Mouse (Mus musculus) embryonic facial prominence, embryonic 13.5 days (tissue): Measurements from ENCODE around the gene Adad1. TPM values are rescaled to one million over a fixed set of nuclear protein-coding genes. Genes with fewer than 3 reads are reported as not detected.

Experiments
- ATAC-seq: fragments of 200-750 bp; cut with Nextera tagmentation; 2 replicates; pipeline ENCODE4 v1.8.0; 2017; ENCODE audit warnings: low read depth; ENCODE audit not compliant: insufficient number of reproducible peaks, insufficient read depth, low FRiP score, low TSS enrichment
- H3K27ac ChIP-seq: fragments of 300-500 bp; sonication (generic); 2 replicates; pipeline ENCODE4 v1.5.1; 2015; ENCODE audit warnings: moderate library complexity, mild to moderate bottlenecking, inconsistent platforms
- H3K27me3 ChIP-seq: fragments of 300-500 bp; sonication (generic); 2 replicates; pipeline ENCODE4 v1.6.1; 2015; ENCODE audit warnings: mild to moderate bottlenecking, inconsistent platforms
- H3K36me3 ChIP-seq: fragments of 300-500 bp; sonication (generic); 2 replicates; pipeline ENCODE4 v1.6.1; 2015; ENCODE audit warnings: mild to moderate bottlenecking, inconsistent platforms
- H3K4me1 ChIP-seq: fragments of 300-500 bp; sonication (generic); 2 replicates; pipeline ENCODE4 v1.6.1; 2015; ENCODE audit warnings: inconsistent platforms
- H3K4me2 ChIP-seq: fragments of 300-500 bp; sonication (generic); 2 replicates; pipeline ENCODE4 v1.6.1; 2015; ENCODE audit warnings: moderate library complexity, mild to moderate bottlenecking, inconsistent platforms
- H3K4me3 ChIP-seq: fragments of 300-500 bp; sonication (generic); 2 replicates; pipeline ENCODE4 v1.5.1; 2015; ENCODE audit warnings: mild to moderate bottlenecking, inconsistent platforms
- H3K9ac ChIP-seq: fragments of 300-500 bp; sonication (generic); 2 replicates; pipeline ENCODE4 v1.6.1; 2015; ENCODE audit warnings: mild to moderate bottlenecking, inconsistent platforms
- H3K9me3 ChIP-seq: fragments of 300-500 bp; sonication (generic); 2 replicates; pipeline ENCODE4 v1.6.1; 2016; ENCODE audit warnings: inconsistent platforms
- WGBS: fragments of 180-500 bp; shearing (Covaris S2); methylation state at CpG from one replicate; pipeline ENCODE4 v1.1.7; 2015; ENCODE audit warnings: mixed read lengths; 5-methylcytosine and 5-hydroxymethylcytosine counted together
- polyA plus RNA-seq: library from polyadenylated mRNA; unstranded; fragments of >200 nt; fragmentation: Nextera tagmentation; extraction: Ambion mirVana; gene quantifications from 2 replicates; pipeline ENCODE4 v1.2.1, GENCODE M21; 2015

Adad1 gene
- polyA plus RNA-seq, 1 experiment from 2014 or later, result 1.1 TPM

DNA sequence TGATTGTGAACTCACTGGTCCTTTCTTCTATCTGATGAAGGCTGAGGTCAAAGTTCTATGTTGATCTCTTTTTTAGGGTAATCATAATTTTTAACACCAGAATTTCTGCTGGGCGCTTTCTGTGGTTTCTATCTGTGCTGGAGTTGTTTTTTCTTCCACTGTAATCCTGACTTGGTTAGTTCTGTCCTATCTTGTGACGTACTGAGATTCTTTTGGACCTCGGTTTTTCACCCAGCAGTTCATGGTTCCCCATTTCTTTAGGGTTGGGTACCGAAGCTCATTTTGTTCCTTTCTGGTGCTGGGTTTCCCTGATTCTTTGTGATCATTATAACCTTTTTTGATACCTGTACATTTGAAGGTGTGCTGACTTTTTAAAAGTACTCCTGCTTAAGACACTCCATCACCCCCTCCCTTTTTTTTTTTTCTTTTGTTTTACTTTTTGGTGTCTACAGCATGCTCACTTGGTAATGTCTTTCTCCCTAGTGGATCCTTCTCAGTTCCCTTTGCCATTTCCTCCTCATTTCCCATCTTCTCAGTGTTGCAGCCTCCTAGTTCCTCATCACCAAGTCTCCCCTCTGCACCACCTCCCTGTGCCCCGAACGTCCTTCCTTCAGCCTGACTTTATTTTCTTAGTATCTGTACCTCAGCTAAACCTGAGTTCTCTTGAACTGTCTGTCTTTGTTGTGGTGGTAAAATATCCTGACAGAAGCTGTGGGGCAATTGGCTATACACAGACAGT is 77.0 kb downstream of the Adad1 start:
- Histone ChIP-seq H3K4me2 (no peak overlapping the region), H3K4me1 (no peaks in the 10 kb centered on the region), H3K4me3 (no peak overlapping the region), H3K27ac (no peak overlapping the region), H3K36me3 (no peaks in the 10 kb centered on the region), H3K9ac (no peak overlapping the region), H3K9me3 (no peaks in the 10 kb centered on the region), H3K27me3 (no peaks in the 10 kb centered on the region)
- 90% methylated on average over 6 of the region's 6 CpGs for WGBS
- ATAC-seq, result no peak

DNA sequence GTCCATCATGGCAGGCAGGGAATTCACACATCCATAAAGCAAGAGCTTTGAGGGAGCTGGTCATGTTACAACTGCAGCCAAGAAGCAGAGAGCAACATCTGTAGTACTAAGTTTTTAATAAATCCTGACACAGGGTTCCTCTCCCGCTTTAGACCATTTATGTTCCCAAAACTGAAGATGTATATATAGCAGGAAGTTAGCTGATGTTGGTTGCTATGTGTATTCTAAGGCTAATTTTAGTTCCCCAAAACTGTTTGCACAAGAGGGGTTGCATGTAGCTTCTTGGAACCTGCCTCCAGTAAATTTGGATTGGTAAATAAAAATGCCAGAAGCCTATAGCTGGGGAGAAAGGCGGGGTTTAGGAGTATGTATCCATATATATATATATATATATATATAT is 78.5 kb downstream of the Adad1 start:
- Histone ChIP-seq H3K9me3 (no peaks in the 10 kb centered on the region), H3K4me2 (no peak overlapping the region), H3K36me3 (no peaks in the 10 kb centered on the region), H3K27ac (no peak overlapping the region), H3K9ac (no peak overlapping the region), H3K27me3 (no peaks in the 10 kb centered on the region), H3K4me3 (no peak overlapping the region), H3K4me1 (no peaks in the 10 kb centered on the region)
- ATAC-seq, result no peak
- 95% methylated on average over 2 of the region's 2 CpGs for WGBS

DNA sequence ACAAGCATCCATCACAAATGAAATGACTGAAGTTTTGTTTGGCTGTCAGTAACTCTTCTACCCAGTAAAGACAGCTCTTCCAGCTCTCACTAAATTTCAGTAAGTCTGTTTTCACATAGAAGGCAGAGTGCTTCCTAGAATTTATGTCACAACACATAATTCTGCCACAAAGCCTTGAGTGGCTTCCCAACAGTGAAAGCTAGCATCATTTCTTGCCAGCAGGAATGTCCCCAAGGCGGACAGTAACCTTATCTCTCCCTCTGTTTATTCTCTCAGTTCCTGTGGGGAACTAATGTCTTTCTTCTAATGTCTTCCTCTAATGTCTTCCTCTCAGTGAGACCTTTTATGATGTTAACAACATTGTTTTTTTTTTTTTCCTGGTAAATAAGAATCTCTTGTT is 81.7 kb downstream of the Adad1 start:
- no peaks in the 10 kb centered on the region for H3K9me3 ChIP-seq
- H3K36me3 ChIP-seq, result no peaks in the 10 kb centered on the region
- no peak overlapping the region for H3K4me2 ChIP-seq
- H3K4me1 ChIP-seq, result no peaks in the 10 kb centered on the region
- no peak for ATAC-seq
- H3K27ac ChIP-seq, result no peak overlapping the region
- H3K9ac ChIP-seq, result no peak overlapping the region
- WGBS, result 53% methylated on average over 1 of the region's 1 CpGs
- H3K27me3 ChIP-seq, result no peaks in the 10 kb centered on the region
- H3K4me3 ChIP-seq, result no peak overlapping the region

DNA sequence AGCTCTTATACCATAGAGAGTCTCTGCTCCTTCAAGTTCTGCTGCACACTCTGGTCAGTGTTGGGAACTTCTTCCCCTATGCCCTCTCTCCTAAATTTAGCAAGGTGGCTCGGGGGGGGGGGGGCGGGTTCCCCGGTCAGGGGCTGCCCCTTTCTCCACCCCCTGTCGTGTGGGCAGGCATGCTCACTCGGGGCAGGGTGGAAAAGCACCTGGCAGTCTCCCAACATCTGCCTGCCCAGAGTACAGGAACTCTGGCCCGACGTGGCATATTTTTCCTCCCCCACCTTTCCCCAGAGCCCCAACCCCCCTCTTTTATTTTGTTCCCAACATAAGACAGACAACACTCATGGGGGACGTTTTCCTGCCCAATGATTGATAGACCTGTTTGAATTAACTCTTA is 83.1 kb downstream of the Adad1 start:
- ATAC-seq, result no peak
- no peaks in the 10 kb centered on the region for H3K4me1 ChIP-seq
- no peak overlapping the region for H3K9ac ChIP-seq
- no peak overlapping the region for H3K4me2 ChIP-seq
- H3K27me3 ChIP-seq, result no peaks in the 10 kb centered on the region
- H3K9me3 ChIP-seq, result no peaks in the 10 kb centered on the region
- WGBS, result 39% methylated on average over 8 of the region's 8 CpGs
- H3K4me3 ChIP-seq, result no peak overlapping the region
- H3K27ac ChIP-seq, result no peak overlapping the region
- no peaks in the 10 kb centered on the region for H3K36me3 ChIP-seq

DNA sequence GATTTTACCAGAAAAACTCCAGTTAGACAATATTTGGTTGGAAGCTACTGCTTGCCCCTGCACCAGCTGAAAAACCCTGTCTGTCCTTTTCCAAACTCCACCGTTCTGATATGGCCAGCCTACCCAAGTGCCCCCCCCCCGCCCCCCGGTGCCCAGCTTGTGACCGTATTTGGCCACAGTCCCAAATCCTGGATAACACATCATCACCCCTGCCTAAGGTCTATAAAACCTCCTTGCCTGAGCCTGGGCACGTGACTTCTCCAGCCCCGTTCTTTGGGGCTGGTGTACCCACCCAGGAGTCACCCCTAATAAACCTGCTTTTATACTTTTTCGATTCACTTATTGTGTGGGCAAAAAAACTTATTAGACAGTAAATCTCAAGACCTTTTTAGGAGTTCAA is 83.5 kb downstream of the Adad1 start:
- H3K36me3 ChIP-seq, result no peaks in the 10 kb centered on the region
- H3K4me1 ChIP-seq, result no peaks in the 10 kb centered on the region
- WGBS, result 88% methylated on average over 7 of the region's 7 CpGs
- no peaks in the 10 kb centered on the region for H3K27me3 ChIP-seq
- H3K4me2 ChIP-seq, result no peak overlapping the region
- no peak for ATAC-seq
- no peak overlapping the region for H3K4me3 ChIP-seq
- no peaks in the 10 kb centered on the region for H3K9me3 ChIP-seq
- H3K9ac ChIP-seq, result no peak overlapping the region
- H3K27ac ChIP-seq, result no peak overlapping the region

DNA sequence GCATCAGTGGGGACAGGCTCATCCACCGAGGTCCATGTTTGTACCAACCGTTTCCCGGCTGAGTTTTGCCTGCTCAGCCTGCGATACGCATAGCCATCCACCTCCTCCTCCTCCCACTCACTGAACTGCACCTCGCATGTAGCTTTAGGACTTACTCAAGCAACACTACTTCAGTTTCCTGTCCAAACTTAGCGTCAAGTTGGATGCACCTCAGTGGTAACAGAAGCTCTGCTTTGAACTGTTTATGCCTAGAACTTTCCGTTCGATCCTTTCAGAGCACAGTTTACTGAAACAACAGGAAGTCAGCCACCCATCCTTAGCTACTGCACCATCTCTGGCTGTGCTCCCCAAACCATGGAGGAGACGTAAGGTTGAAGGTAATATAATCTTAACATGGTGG is 88.9 kb downstream of the Adad1 start:
- no peak for ATAC-seq
- no peaks in the 10 kb centered on the region for H3K27me3 ChIP-seq
- no peaks in the 10 kb centered on the region for H3K4me1 ChIP-seq
- no peaks in the 10 kb centered on the region for H3K9me3 ChIP-seq
- no peak overlapping the region for H3K4me2 ChIP-seq
- H3K36me3 ChIP-seq, result no peaks in the 10 kb centered on the region
- WGBS, result 86% methylated on average over 10 of the region's 10 CpGs
- H3K9ac ChIP-seq, result no peak overlapping the region
- H3K27ac ChIP-seq, result no peak overlapping the region
- no peak overlapping the region for H3K4me3 ChIP-seq

DNA sequence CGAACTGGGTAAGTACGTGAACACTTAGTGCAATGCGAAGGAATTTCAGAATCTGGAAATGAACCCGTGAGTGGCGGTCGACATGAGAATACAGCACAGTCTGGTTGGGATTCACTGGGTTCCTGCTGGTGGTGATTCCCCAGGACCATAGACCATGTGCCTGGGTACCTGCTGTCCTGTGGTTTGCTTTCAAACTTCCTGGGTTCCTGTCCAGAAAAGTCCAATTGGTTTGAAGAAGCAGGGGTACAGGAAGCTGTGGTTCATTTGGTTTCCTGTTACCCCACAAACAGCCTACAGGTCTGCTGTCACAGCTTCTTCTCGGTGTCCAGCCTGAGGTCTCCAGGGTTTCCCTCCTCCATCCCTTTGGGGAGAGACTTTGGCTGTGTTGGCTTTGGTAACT is 89.7 kb downstream of the Adad1 start:
- WGBS, result 89% methylated on average over 7 of the region's 7 CpGs
- Histone ChIP-seq H3K4me2 (no peak overlapping the region), H3K9me3 (no peaks in the 10 kb centered on the region), H3K4me1 (no peaks in the 10 kb centered on the region), H3K27me3 (no peaks in the 10 kb centered on the region), H3K27ac (no peak overlapping the region), H3K4me3 (no peak overlapping the region), H3K36me3 (no peaks in the 10 kb centered on the region), H3K9ac (no peak overlapping the region)
- no peak for ATAC-seq

GRCm38 (mm10) chr3:37154396-37154795 is 91.1 kb downstream of the Adad1 start:
- no peak overlapping the region for H3K4me3 ChIP-seq
- H3K27me3 ChIP-seq, result no peaks in the 10 kb centered on the region
- H3K36me3 ChIP-seq, result no peaks in the 10 kb centered on the region
- ATAC-seq, result no peak
- no peak overlapping the region for H3K9ac ChIP-seq
- H3K27ac ChIP-seq, result no peak overlapping the region
- H3K4me1 ChIP-seq, result no peaks in the 10 kb centered on the region
- no peak overlapping the region for H3K4me2 ChIP-seq
- H3K9me3 ChIP-seq, result no peaks in the 10 kb centered on the region
- WGBS, result 85% methylated on average over 7 of the region's 7 CpGs

- no peak for ATAC-seq
- Histone ChIP-seq H3K4me3 (no peak overlapping the region), H3K9me3 (no peaks in the 10 kb centered on the region), H3K27ac (no peak overlapping the region), H3K9ac (no peak overlapping the region), H3K4me1 (no peaks in the 10 kb centered on the region), H3K4me2 (no peak overlapping the region), H3K36me3 (no peaks in the 10 kb centered on the region), H3K27me3 (no peaks in the 10 kb centered on the region)
- WGBS, result 58% methylated on average over 8 of the region's 8 CpGs
Measured at GRCm38 (mm10) chr3:37157082-37157481, 93.8 kb downstream of the Adad1 start.

- no peak overlapping the region for H3K9ac ChIP-seq
- no peak overlapping the region for H3K4me2 ChIP-seq
- H3K27me3 ChIP-seq, result no peaks in the 10 kb centered on the region
- H3K4me1 ChIP-seq, result no peaks in the 10 kb centered on the region
- no peak overlapping the region for H3K27ac ChIP-seq
- ATAC-seq, result no peak
- no peaks in the 10 kb centered on the region for H3K36me3 ChIP-seq
- 79% methylated on average over 3 of the region's 3 CpGs for WGBS
- no peak overlapping the region for H3K4me3 ChIP-seq
- H3K9me3 ChIP-seq, result no peaks in the 10 kb centered on the region
Measured at GRCm38 (mm10) chr3:37158246-37158645, 94.9 kb downstream of the Adad1 start.

DNA sequence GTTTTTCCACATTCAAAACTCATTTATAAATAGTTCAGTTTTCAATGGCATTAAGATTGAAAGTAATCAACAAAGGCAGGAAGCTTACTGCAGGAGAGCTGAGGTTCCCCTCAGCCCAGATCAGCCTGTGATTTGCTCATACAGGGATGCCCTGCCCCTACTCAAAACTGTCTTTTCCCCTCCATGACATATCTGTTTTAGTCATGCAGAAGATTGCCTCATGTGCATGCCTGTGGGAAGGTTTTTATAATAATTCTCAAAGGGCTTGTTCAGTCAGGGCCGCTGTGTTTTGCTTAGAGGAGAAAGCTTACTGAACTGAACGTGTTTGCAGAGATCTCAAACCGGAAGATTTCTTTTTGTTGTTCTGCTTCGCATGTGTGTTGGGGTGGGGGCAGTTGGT is 97.8 kb downstream of the Adad1 start:
- no peak overlapping the region for H3K4me2 ChIP-seq
- H3K27me3 ChIP-seq, result no peaks in the 10 kb centered on the region
- no peak for ATAC-seq
- H3K9me3 ChIP-seq, result no peaks in the 10 kb centered on the region
- no peak overlapping the region for H3K4me3 ChIP-seq
- no peak overlapping the region for H3K27ac ChIP-seq
- H3K9ac ChIP-seq, result no peak overlapping the region
- H3K36me3 ChIP-seq, result no peaks in the 10 kb centered on the region
- no peaks in the 10 kb centered on the region for H3K4me1 ChIP-seq
- WGBS, result 64% methylated on average over 4 of the region's 4 CpGs

DNA sequence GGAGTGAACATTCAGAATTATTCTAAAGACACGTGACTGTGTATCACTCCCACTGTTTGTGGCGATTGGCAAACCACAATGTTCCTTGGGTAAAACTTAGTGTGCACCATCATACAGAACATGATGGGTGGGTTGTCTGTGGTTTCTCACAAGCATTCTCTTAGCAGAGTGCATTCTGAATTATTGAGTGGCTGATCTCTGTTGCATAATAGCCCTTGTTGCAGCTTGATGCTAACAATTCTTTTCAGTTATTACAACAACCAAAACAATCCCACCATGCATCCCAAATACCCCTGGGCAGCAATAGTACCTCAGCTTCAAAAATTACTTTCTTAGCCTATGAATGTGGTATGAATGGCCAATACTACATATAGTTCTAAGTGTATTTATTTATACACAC is 106.0 kb downstream of the Adad1 start:
- Histone ChIP-seq H3K27ac (no peak overlapping the region), H3K36me3 (no peaks in the 10 kb centered on the region), H3K27me3 (no peaks in the 10 kb centered on the region), H3K9ac (no peak overlapping the region), H3K4me2 (no peak overlapping the region), H3K9me3 (no peaks in the 10 kb centered on the region), H3K4me1 (no peaks in the 10 kb centered on the region), H3K4me3 (no peak overlapping the region)
- ATAC-seq, result no peak
- 90% methylated on average over 2 of the region's 2 CpGs for WGBS
